Mouse (Mus musculus) telencephalon, adult 2 months (tissue): ENCODE data around the gene Egln3.

Source experiments
- DNase-seq: peaks from one replicate; pipeline ENCODE4 v3.0.0-alpha.2; 2011; ENCODE audit warnings: low read depth, low spot score

The Egln3 gene

DNA sequence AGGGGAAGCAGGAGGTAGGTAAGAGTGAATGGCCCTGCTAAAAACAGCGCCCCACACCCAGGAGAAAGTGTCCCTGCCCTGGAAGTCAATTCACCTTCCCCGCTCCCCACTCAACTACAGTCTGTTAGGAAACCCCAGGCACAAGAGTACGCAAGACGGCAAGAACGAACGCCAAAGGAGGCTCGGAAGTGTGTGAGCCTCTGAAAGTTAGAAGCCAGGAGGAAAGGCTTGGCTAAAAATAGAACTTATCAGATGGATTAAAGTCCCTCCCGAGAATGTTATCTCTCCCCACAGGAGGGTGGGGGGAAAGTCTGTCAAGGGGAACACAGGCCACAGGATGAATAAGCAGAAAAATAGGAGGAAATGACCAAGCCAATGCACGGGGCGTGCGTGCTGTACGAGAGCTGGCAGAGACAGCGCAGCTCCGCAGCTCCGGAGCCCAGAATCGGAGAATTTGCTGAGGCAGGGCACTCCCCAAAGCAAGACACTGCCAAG lies 41.0 kb downstream of the Egln3 start:
- no peak for DNase-seq

DNA sequence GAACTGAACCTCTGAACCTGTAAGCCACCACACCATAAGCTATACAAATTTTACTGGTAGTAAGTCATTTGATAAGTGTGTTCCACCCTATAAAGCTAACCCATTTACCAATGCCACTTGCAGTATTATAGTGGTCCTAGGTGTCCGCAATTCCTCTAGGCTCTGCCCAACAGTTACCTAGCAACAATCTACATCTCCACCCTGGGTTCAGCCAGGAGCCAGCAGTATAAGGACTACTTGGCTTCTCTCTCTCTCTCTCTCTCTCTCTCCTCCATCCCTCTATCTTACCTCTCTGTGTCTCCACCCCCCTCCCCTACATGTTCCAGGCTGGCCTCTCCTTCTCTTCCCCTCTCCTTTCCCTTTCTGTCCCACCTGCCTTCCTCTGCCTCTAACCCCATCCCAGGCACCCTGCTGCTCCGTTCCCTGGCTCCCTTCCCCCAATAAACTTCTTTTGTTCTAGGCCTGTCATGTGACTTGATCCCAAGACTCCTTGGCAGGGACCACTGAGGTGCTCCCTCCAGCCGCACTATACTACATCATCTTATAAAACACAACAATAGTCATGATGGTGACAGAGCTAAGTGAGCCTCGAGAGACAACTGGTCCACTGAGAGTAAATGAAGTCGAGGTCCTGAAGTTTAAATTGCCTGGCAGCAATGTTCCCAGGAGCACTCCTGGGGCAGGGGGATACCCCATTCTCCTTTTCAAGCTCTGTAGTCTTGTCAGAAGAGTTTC lies 42.0 kb downstream of the Egln3 start:
- DNase-seq = no peak

DNA sequence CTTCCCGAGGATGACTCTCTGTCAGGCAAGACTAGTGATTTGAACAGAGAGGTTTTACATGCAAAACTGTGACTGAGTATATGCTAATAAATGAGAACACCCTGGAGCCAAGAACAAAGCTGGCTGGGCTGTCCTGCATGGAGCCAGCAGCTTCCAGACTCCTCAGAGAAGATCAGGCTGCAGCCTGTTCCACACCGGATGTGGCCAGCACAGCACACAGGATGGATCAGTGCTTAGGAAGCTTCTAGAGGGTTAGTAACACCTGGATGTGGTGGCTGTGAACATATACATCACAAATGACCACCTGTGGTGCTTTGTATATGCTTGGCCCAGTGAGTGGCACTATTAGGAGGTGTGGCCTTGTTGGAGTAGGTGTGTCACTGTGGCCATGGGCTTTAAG lies 43.4 kb downstream of the Egln3 start:
- no peak for DNase-seq

DNA sequence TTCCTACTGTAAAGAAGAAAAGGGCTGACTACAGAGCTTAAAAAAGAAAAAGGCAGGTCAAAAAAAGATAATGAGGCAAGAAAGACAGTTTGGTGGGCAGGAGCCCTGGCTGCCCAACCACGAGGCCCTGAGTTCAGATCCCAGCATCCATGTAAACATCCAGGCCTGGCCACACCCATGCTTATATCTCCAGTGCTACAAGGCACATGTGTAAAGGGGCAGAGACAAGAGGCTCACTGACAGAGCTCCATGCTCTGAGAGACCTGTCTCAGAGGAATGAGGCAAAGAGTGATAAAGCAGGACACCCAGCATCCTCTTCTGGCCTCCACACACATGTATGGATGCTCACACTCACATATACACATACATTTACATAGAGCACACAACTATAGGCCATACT lies 48.9 kb downstream of the Egln3 start:
- DNase-seq = no peak

DNA sequence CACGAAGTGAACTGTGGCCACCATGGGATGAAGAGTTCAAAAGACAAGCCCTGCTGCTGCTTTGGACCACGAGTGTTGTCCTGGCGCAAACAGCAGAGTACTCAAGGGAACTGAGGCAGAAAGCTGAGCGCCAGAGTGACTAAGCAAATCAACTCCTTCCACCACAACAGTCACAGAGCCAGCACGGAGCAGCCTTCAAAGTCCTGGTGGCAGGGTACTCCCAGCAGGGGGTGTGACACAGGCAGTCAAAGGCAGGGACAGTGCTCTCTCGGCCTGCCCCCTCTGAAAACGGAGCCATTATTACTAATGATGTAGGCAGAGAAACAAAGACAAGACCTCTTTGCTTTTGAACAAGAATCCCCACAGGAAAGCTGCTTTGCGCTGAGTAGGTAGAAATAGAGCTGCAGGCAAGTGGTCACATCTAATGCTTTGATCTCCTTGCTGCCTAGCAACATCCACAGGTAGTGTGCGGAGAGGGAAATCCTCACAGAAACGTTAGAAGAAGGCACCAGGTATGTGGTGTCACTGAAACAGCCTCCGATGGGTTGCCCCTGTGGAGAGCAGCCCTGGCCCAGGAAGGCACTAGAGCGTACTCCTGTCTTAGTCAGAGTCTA lies 56.6 kb downstream of the Egln3 start:
- DNase-seq = no peak
